Mouse (Mus musculus) heart, adult 2 months (tissue): Measurements from ENCODE around the gene Nfatc2.

Experiments
- CTCF ChIP-seq: fragments of 200-600 bp; IDR thresholded peaks from 2 replicates; pipeline ENCODE4 v1.8.1; 2022; ENCODE audit warnings: antibody characterized with exemption, mild to moderate bottlenecking, moderate library complexity
- POLR2A ChIP-seq: fragments of 200-500 bp; IDR thresholded peaks from 2 replicates; pipeline ENCODE4 v1.6.1; 2011; ENCODE audit warnings: mild to moderate bottlenecking, low read depth, low read length, control low read depth; ENCODE audit not compliant: insufficient read depth

GRCm38 (mm10) chr2:168515466-168515865 is 86.0 kb downstream of the Nfatc2 start:
- no peak for TF ChIP-seq CTCF
- TF ChIP-seq POLR2A: no peak
